Mouse (Mus musculus): ENCODE results near the gene Mettl14. TPM values are rescaled to one million over a fixed set of nuclear protein-coding genes. Genes with fewer than 3 reads are reported as not detected.

The Mettl14 gene
- polyA plus RNA-seq, 1 experiment from 2014 or later, result 27.8 TPM

Other genes starting within 250 kb of the Mettl14 start
- 2.2 and 3.0 TPM in 2 replicates for gene Synpo2, start 150.0 kb downstream of the Mettl14 start, polyA plus RNA-seq (2014; fragmentation: Nextera tagmentation; extraction: Ambion mirVana)
- gene Sec24d, start 118.7 kb downstream of the Mettl14 start, polyA plus RNA-seq (2014; fragmentation: Nextera tagmentation; extraction: Ambion mirVana), result 26.1 and 28.6 TPM in 2 replicates
- gene Prss12, start 60.8 kb upstream of the Mettl14 start, polyA plus RNA-seq (2014; fragmentation: Nextera tagmentation; extraction: Ambion mirVana), result 5.2 and 5.3 TPM in 2 replicates

Measured in neural tube, embryonic 11.5 days (tissue).